Mouse (Mus musculus) embryonic facial prominence, embryonic 10.5 days (tissue): ENCODE results near the gene Wfikkn2. TPM values are rescaled to one million over a fixed set of nuclear protein-coding genes. Genes with fewer than 3 reads are reported as not detected.

Source experiments
- DNase-seq: peaks from one replicate; pipeline ENCODE4 v3.0.0-alpha.2; 2017; ENCODE audit warnings: low spot score
- H3K27ac ChIP-seq: fragments of 300-500 bp; sonication (generic); replicated peaks from 2 replicates; pipeline ENCODE4 v1.5.1; 2016; ENCODE audit warnings: mild to moderate bottlenecking
- H3K27me3 ChIP-seq: fragments of 300-500 bp; sonication (generic); replicated peaks from 2 replicates; pipeline ENCODE4 v1.6.1; 2016; ENCODE audit warnings: low read depth, mild to moderate bottlenecking; ENCODE audit not compliant: poor library complexity, severe bottlenecking
- H3K36me3 ChIP-seq: fragments of 300-500 bp; sonication (generic); replicated peaks from 2 replicates; pipeline ENCODE4 v1.6.1; 2016; ENCODE audit warnings: mild to moderate bottlenecking, moderate library complexity
- H3K4me1 ChIP-seq: fragments of 300-500 bp; sonication (generic); 2 replicates; pipeline ENCODE4 v1.6.1; 2016
- H3K4me3 ChIP-seq: fragments of 300-500 bp; sonication (generic); 2 replicates; pipeline ENCODE4 v1.5.1; 2016; ENCODE audit warnings: mild to moderate bottlenecking, moderate library complexity
- H3K9me3 ChIP-seq: fragments of 300-500 bp; sonication (generic); 2 replicates; pipeline ENCODE4 v1.6.1; 2016; ENCODE audit warnings: mild to moderate bottlenecking
- WGBS: fragments of 180-500 bp; shearing (Covaris S2); methylation state at CpG from one replicate; pipeline ENCODE4 v1.1.7; 2016; 5-methylcytosine and 5-hydroxymethylcytosine counted together
- polyA plus RNA-seq: library from polyadenylated mRNA; unstranded; fragments of >200 nt; fragmentation: Nextera tagmentation; extraction: Ambion mirVana; gene quantifications from 2 replicates; pipeline ENCODE4 v1.2.1, GENCODE M21; 2016

Wfikkn2 gene
- 1.1 and 2.4 TPM in 2 replicates for polyA plus RNA-seq

- H3K27me3 ChIP-seq: peaks cover 37% of the 10 kb centered on the region
- WGBS: 41% methylated on average over 17 of the region's 17 CpGs
- peak within 1 kb of the TSS; percentile 28; the same call in 1 of the 2 replicates for H3K4me3 ChIP-seq
- DNase-seq: peak; percentile 90
- no peaks in the 10 kb centered on the region for H3K36me3 ChIP-seq
- no peaks in the 10 kb centered on the region for H3K9me3 ChIP-seq
- H3K4me1 ChIP-seq: peaks cover 60% of the 10 kb centered on the region
- peak within 1 kb of the TSS; percentile 85 for H3K27ac ChIP-seq
These were observed at the start of gene Wfikkn2 for GRCm38 (mm10) chr11:94245955-94246788. Gene Wfikkn2 (minus strand): TSS chr11:94246005.

- no peak for DNase-seq
- no peaks in the 10 kb centered on the region for H3K4me1 ChIP-seq
- WGBS: 86% methylated on average over 9 of the region's 9 CpGs
- peaks cover 100% of the 10 kb centered on the region for H3K36me3 ChIP-seq
- no peak overlapping the region for H3K4me3 ChIP-seq
- no peaks in the 10 kb centered on the region for H3K9me3 ChIP-seq
- H3K27ac ChIP-seq: no peak overlapping the region
- H3K27me3 ChIP-seq: no peaks in the 10 kb centered on the region
These were observed 49.4 kb upstream of the Wfikkn2 start for GRCm38 (mm10) chr11:94294996-94295845.

- H3K4me1 ChIP-seq: no peaks in the 10 kb centered on the region
- DNase-seq: no peak
- no peak overlapping the region for H3K27ac ChIP-seq
- H3K4me3 ChIP-seq: no peak overlapping the region
- no peaks in the 10 kb centered on the region for H3K9me3 ChIP-seq
- 92% methylated on average over 10 of the region's 10 CpGs for WGBS
- no peaks in the 10 kb centered on the region for H3K27me3 ChIP-seq
- peaks cover 100% of the 10 kb centered on the region for H3K36me3 ChIP-seq
These were observed 44.4 kb upstream of the Wfikkn2 start for GRCm38 (mm10) chr11:94290062-94290740.

- H3K9me3 ChIP-seq: no peaks in the 10 kb centered on the region
- no peak for DNase-seq
- H3K4me1 ChIP-seq: no peaks in the 10 kb centered on the region
- no peak overlapping the region for H3K4me3 ChIP-seq
- H3K27ac ChIP-seq: no peak overlapping the region
- peaks cover 93% of the 10 kb centered on the region for H3K36me3 ChIP-seq
- no peaks in the 10 kb centered on the region for H3K27me3 ChIP-seq
- 89% methylated on average over 5 of the region's 5 CpGs for WGBS
These were observed 41.3 kb upstream of the Wfikkn2 start for GRCm38 (mm10) chr11:94287105-94287504.

GRCm38 (mm10) chr11:94285886-94286574, 40.2 kb upstream of the Wfikkn2 start:
- DNase-seq: no peak
- 94% methylated on average over 11 of the region's 11 CpGs for WGBS
- no peaks in the 10 kb centered on the region; the same call in 1 of the 2 replicates for H3K4me1 ChIP-seq
- H3K27ac ChIP-seq: no peak overlapping the region
- no peaks in the 10 kb centered on the region for H3K9me3 ChIP-seq
- no peaks in the 10 kb centered on the region for H3K27me3 ChIP-seq
- no peak overlapping the region for H3K4me3 ChIP-seq
- H3K36me3 ChIP-seq: peaks cover 86% of the 10 kb centered on the region

- Histone ChIP-seq H3K36me3 (peaks cover 62% of the 10 kb centered on the region), H3K27me3 (no peaks in the 10 kb centered on the region), H3K27ac (no peak overlapping the region), H3K9me3 (no peaks in the 10 kb centered on the region), H3K4me3 (no peak overlapping the region), H3K4me1 (peaks cover 4% of the 10 kb centered on the region)
- no peak for DNase-seq
- 93% methylated on average over 6 of the region's 6 CpGs for WGBS
These were observed 37.8 kb upstream of the Wfikkn2 start for GRCm38 (mm10) chr11:94283536-94284099.

- WGBS: 71% methylated on average over 5 of the region's 5 CpGs
- Histone ChIP-seq H3K4me1 (peaks cover 7% of the 10 kb centered on the region), H3K4me3 (no peak overlapping the region), H3K27me3 (no peaks in the 10 kb centered on the region), H3K27ac (no peak overlapping the region), H3K9me3 (no peaks in the 10 kb centered on the region), H3K36me3 (peaks cover 48% of the 10 kb centered on the region)
- DNase-seq: no peak
These were observed 36.5 kb upstream of the Wfikkn2 start for GRCm38 (mm10) chr11:94282291-94282690.

- no peak for DNase-seq
- Histone ChIP-seq H3K9me3 (no peaks in the 10 kb centered on the region), H3K27me3 (0 out of 2 replicates have a peak, but pooled peaks cover under 1% of the 10 kb centered on the region), H3K36me3 (peaks cover 40% of the 10 kb centered on the region), H3K4me3 (0 out of 2 replicates have a peak within 1 kb of the TSS, but pooled peaks have one; percentile 2), H3K27ac (no peak within 1 kb of the TSS), H3K4me1 (peaks cover 15% of the 10 kb centered on the region)
- 88% methylated on average over 11 of the region's 11 CpGs for WGBS
These were observed 35.7 kb upstream of the Wfikkn2 start, which contains the start of gene Gm21885 for GRCm38 (mm10) chr11:94281199-94282181. Gene Gm21885 (plus strand): TSS chr11:94281873.

- Histone ChIP-seq H3K27ac (peak overlapping the region; percentile 70), H3K36me3 (0 out of 2 replicates have a peak, but pooled peaks cover 3% of the 10 kb centered on the region), H3K27me3 (peaks cover 12% of the 10 kb centered on the region; the same call in 1 of the 2 replicates), H3K4me3 (peak overlapping the region; percentile 49), H3K9me3 (no peaks in the 10 kb centered on the region), H3K4me1 (peaks cover 18% of the 10 kb centered on the region)
- DNase-seq: peak; percentile 90
- 9% methylated on average over 20 of the region's 20 CpGs for WGBS
These were observed 31.1 kb upstream of the Wfikkn2 start for GRCm38 (mm10) chr11:94276869-94277337.

- Histone ChIP-seq H3K4me3 (no peak overlapping the region), H3K4me1 (peaks cover 18% of the 10 kb centered on the region), H3K36me3 (no peaks in the 10 kb centered on the region), H3K27me3 (peaks cover 12% of the 10 kb centered on the region; the same call in 1 of the 2 replicates), H3K9me3 (no peaks in the 10 kb centered on the region), H3K27ac (no peak overlapping the region)
- WGBS: 91% methylated on average over 2 of the region's 2 CpGs
- no peak for DNase-seq
These were observed 29.9 kb upstream of the Wfikkn2 start for GRCm38 (mm10) chr11:94275686-94276085.
